Mouse (Mus musculus): ENCODE results near the gene Foxb1.
A peak's percentile ranks its signal among the peaks of the same experiment; 100 is the strongest.

Gene Foxb1

GRCm38 (mm10) chr9:69757254-69757653, 3.5 kb downstream of the Foxb1 start:
- peak; percentile 24 for DNase-seq (ENCODE audit: low read depth)

- DNase-seq (ENCODE audit: low read depth) = no peak
Measured at GRCm38 (mm10) chr9:69756456-69756855, 4.3 kb downstream of the Foxb1 start.

- no peak for DNase-seq (ENCODE audit: low read depth)
Measured at GRCm38 (mm10) chr9:69756041-69756440, 4.7 kb downstream of the Foxb1 start.

- DNase-seq (ENCODE audit: low read depth) = no peak
Measured at GRCm38 (mm10) chr9:69755157-69755556, 5.6 kb downstream of the Foxb1 start.

- DNase-seq (ENCODE audit: low read depth) = no peak
Measured at GRCm38 (mm10) chr9:69754712-69755111, 6.0 kb downstream of the Foxb1 start.

GRCm38 (mm10) chr9:69754291-69754690, 6.4 kb downstream of the Foxb1 start:
- DNase-seq (ENCODE audit: low read depth) = no peak

GRCm38 (mm10) chr9:69747971-69748370, 12.8 kb downstream of the Foxb1 start:
- peak; percentile 3 for DNase-seq (ENCODE audit: low read depth)

GRCm38 (mm10) chr9:69728736-69729135, 32.0 kb downstream of the Foxb1 start:
- DNase-seq (ENCODE audit: low read depth) = no peak

- DNase-seq (ENCODE audit: low read depth) = no peak
Measured at GRCm38 (mm10) chr9:69718431-69718830, 42.3 kb downstream of the Foxb1 start.

- no peak for DNase-seq (ENCODE audit: low read depth)
Measured at GRCm38 (mm10) chr9:69716364-69716763, 44.4 kb downstream of the Foxb1 start.

- DNase-seq (ENCODE audit: low read depth) = no peak
Measured at GRCm38 (mm10) chr9:69715445-69715844, 45.3 kb downstream of the Foxb1 start.

GRCm38 (mm10) chr9:69714346-69714745, 46.4 kb downstream of the Foxb1 start:
- DNase-seq (ENCODE audit: low read depth) = no peak

GRCm38 (mm10) chr9:69713577-69714327, 47.0 kb downstream of the Foxb1 start:
- no peak for DNase-seq (ENCODE audit: low read depth)

GRCm38 (mm10) chr9:69712714-69713525, 47.8 kb downstream of the Foxb1 start:
- peak; percentile 4 for DNase-seq (ENCODE audit: low read depth)
